Mouse (Mus musculus) heart, postnatal 0 days (tissue): ENCODE data around the gene Vinac1. TPM values are rescaled to one million over a fixed set of nuclear protein-coding genes. Genes with fewer than 3 reads are reported as not detected.

Experiments used
- ATAC-seq: fragments of 200-750 bp; cut with Nextera tagmentation; 2 replicates; pipeline ENCODE4 v1.8.0; 2017; ENCODE audit warnings: low read depth, moderate number of reproducible peaks, moderate library complexity; ENCODE audit not compliant: insufficient read depth
- DNase-seq: peaks from one replicate; pipeline ENCODE4 v3.0.0-alpha.2; 2016; ENCODE audit warnings: low spot score
- H3K27ac ChIP-seq: fragments of 300-500 bp; sonication (generic); 2 replicates; pipeline ENCODE4 v1.5.1; 2014; ENCODE audit warnings: low read depth, mild to moderate bottlenecking
- H3K27me3 ChIP-seq: fragments of 300-500 bp; sonication (generic); 2 replicates; pipeline ENCODE4 v1.6.1; 2014; ENCODE audit warnings: low read length, mixed read lengths; ENCODE audit not compliant: control insufficient read depth, insufficient read depth
- H3K36me3 ChIP-seq: fragments of 300-500 bp; sonication (generic); replicated peaks from 2 replicates; pipeline ENCODE4 v1.6.1; 2014; ENCODE audit warnings: low read length, mixed read lengths; ENCODE audit not compliant: control insufficient read depth, insufficient read depth
- H3K4me1 ChIP-seq: fragments of 300-500 bp; sonication (generic); 2 replicates; pipeline ENCODE4 v1.6.1; 2014; ENCODE audit warnings: antibody characterized with exemption; ENCODE audit not compliant: control insufficient read depth, insufficient read depth
- H3K4me2 ChIP-seq: fragments of 300-500 bp; sonication (generic); 2 replicates; pipeline ENCODE4 v1.6.1; 2014; ENCODE audit warnings: low read depth, mild to moderate bottlenecking, low read length, moderate library complexity
- H3K4me3 ChIP-seq: fragments of 300-500 bp; sonication (generic); 2 replicates; pipeline ENCODE4 v1.5.1; 2014; ENCODE audit warnings: low read depth, low read length
- H3K9ac ChIP-seq: fragments of 300-500 bp; sonication (generic); replicated peaks from 2 replicates; pipeline ENCODE4 v1.6.1; 2014; ENCODE audit warnings: low read depth, low read length, mixed read lengths
- H3K9me3 ChIP-seq: fragments of 300-500 bp; sonication (generic); replicated peaks from 2 replicates; pipeline ENCODE4 v1.6.1; 2016; ENCODE audit warnings: low read length; ENCODE audit not compliant: control insufficient read depth
- CTCF ChIP-seq: IDR thresholded peaks from 2 replicates; pipeline ENCODE4 v1.5.1; 2016; ENCODE audit warnings: antibody characterized with exemption, control low read depth, low read depth
- EP300 ChIP-seq: IDR thresholded peaks from 2 replicates; pipeline ENCODE4 v1.6.1; 2016; ENCODE audit warnings: antibody characterized with exemption, low read depth
- WGBS: fragments of 180-500 bp; shearing (Covaris S2); extraction: QIAGEN DNeasy Blood & Tissue Kit; methylation state at CpG from one replicate; pipeline ENCODE4 v1.1.7; 2014; 5-methylcytosine and 5-hydroxymethylcytosine counted together
- polyA plus RNA-seq: library from polyadenylated mRNA; unstranded; fragments of >200 nt; fragmentation: Nextera tagmentation; extraction: Ambion mirVana; gene quantifications from 2 replicates; pipeline ENCODE4 v1.2.1, GENCODE M21; 2015
- total RNA-seq: library from RNA; depleted of rRNA; stranded (reverse); fragments of >200 nt; gene quantifications from 2 replicates; pipeline ENCODE4 v1.2.3, GENCODE M21; 2014; ENCODE audit warnings: low replicate concordance; rRNA removed

The Vinac1 gene
- total RNA-seq (0.54 TPM in 1 of 2 replicates, not detected in the other), polyA plus RNA-seq (0.03 TPM in 1 of 2 replicates, not detected in the other)

DNA sequence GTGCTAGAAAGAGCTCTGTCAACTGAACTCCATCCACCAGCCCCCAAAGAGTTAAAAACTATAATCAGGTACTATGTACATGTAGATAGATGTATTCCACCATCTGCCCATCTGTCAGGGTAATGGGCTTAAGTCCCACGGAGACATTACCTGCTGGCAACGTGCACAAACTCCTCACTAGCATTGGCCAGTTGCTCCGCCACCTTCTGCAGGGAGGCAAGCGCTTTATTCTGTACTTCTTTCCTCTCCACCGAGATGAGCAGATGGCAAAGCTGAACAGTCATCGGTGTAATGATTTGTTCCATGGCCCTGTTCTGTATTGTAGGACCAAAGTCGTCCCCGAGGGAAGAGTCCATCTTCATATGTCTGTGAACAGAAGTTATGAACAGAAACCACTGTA lies at the start of gene Vinac1:
Gene Vinac1 (minus strand): TSS at position 362 of the 400 bp plus-strand sequence.
- TF ChIP-seq EP300 (no peak), CTCF (no peak)
- Histone ChIP-seq H3K27ac (no peak within 1 kb of the TSS), H3K9ac (no peak within 1 kb of the TSS), H3K4me1 (no peaks in the 10 kb centered on the region), H3K27me3 (no peaks in the 10 kb centered on the region), H3K4me3 (no peak within 1 kb of the TSS), H3K36me3 (no peaks in the 10 kb centered on the region), H3K4me2 (no peak within 1 kb of the TSS), H3K9me3 (no peaks in the 10 kb centered on the region)
- WGBS = 72% methylated on average over 8 of the region's 8 CpGs
- ATAC-seq (no peak), DNase-seq (no peak)

DNA sequence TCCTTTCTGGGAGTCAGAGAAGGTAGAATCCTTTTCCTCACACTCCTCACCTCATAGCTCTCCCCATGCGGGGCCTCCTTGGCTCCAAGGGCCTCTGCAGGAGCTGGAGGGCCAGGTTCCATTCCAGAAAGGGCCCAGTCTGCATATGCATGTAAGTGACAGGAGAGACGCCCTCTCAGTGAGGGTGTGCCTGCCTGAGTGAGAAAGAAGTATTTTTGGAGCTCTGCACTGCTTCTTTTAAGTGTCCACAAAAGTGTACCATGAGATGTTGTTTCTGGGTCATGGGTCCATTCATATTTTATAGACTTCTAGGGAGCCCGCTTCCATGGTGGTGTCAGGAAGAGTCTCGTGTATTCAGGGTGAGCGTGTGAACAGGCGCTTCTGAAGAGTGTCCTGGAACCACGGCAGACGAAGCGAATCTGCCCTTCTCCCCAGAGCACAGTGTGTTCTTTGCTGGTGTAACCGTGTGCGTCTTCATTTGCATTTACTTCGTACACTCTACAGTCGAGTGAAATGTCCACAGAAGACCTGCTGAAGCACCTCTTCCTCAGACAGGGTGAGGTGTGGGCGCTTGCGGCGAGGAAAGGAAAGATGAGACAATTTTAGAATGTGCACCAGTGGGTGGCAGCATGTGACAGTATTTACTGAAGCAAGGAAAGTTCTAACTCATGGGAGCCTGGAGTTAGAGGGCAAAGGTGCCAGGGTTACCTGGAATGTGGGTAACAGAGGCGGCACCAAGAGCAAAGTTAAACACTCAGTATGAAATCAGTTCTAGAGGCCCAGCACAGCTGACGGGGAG lies 46.2 kb upstream of the Vinac1 start:
- H3K36me3 ChIP-seq = peaks cover 19% of the 10 kb centered on the region
- WGBS = 85% methylated on average over 18 of the region's 18 CpGs
- DNase-seq = no peak
- TF ChIP-seq CTCF (no peak), EP300 (no peak)
- H3K9ac ChIP-seq = no peak overlapping the region
- H3K9me3 ChIP-seq = no peaks in the 10 kb centered on the region
- no peaks in the 10 kb centered on the region for H3K4me1 ChIP-seq
- H3K4me2 ChIP-seq = no peak overlapping the region
- H3K27ac ChIP-seq = no peak overlapping the region
- no peak overlapping the region for H3K4me3 ChIP-seq
- no peak for ATAC-seq
- no peaks in the 10 kb centered on the region for H3K27me3 ChIP-seq

- H3K36me3 ChIP-seq = peaks cover 24% of the 10 kb centered on the region
- no peak for DNase-seq
- WGBS = 89% methylated on average over 12 of the region's 12 CpGs
- no peak overlapping the region for H3K4me3 ChIP-seq
- H3K4me1 ChIP-seq = no peaks in the 10 kb centered on the region
- no peak overlapping the region for H3K4me2 ChIP-seq
- H3K9ac ChIP-seq = no peak overlapping the region
- H3K9me3 ChIP-seq = no peaks in the 10 kb centered on the region
- H3K27me3 ChIP-seq = no peaks in the 10 kb centered on the region
- ATAC-seq = no peak
- no peak overlapping the region for H3K27ac ChIP-seq
- TF ChIP-seq EP300 (no peak), CTCF (no peak)
Observed at GRCm38 (mm10) chr2:129092810-129093209, 44.8 kb upstream of the Vinac1 start.

DNA sequence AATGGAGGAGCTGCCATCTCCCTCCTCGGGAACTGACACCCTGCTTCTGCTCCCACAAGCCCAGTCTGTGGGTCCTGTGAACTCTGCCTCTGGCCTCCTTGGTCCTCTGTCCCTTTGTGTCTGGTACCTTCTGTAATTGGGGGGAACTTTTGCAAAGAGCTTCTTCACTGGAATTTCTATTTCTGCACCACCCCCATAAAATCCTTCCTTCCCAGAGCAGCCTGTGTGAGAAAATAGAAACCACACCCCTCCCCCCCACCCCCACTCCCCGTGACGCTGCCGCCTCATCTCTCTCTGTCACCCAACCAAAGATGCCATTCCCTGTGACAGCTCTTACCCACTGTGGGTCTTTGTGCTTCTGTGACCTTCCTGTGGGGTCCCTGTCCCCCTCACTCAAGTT lies 42.4 kb upstream of the Vinac1 start:
- Histone ChIP-seq H3K9me3 (0 out of 2 replicates have a peak, but pooled peaks cover 3% of the 10 kb centered on the region), H3K27me3 (no peaks in the 10 kb centered on the region), H3K4me3 (no peak overlapping the region), H3K4me2 (no peak overlapping the region), H3K9ac (no peak overlapping the region), H3K4me1 (no peaks in the 10 kb centered on the region), H3K27ac (no peak overlapping the region), H3K36me3 (peaks cover 31% of the 10 kb centered on the region)
- 30% methylated on average over 4 of the region's 4 CpGs for WGBS
- DNase-seq = no peak
- ATAC-seq = no peak
- TF ChIP-seq CTCF = no peak
- TF ChIP-seq EP300 = no peak

DNA sequence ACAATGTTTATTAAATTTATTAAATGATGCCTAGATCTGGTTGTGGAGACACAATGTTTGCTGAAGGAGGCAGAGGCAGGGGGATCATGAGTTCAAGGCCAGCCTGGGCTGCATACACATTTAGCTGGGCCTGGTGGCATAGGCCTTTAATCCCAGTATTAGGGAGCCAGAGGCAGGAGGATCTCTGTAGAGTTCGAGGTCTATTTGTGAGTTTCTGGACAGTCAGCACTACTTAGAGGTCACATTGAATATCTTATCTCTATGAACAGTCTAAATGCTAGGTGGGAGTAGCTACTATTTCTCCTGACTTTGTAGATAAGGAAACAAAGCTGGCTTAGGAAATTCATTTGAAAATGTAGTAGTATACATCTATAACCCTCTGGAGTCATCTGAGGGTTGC lies 39.5 kb upstream of the Vinac1 start:
- H3K4me1 ChIP-seq = no peaks in the 10 kb centered on the region
- TF ChIP-seq EP300 (no peak), CTCF (no peak)
- 82% methylated on average over 1 of the region's 1 CpGs for WGBS
- no peak overlapping the region for H3K4me3 ChIP-seq
- no peak for ATAC-seq
- no peak overlapping the region for H3K9ac ChIP-seq
- no peak for DNase-seq
- H3K9me3 ChIP-seq = 0 out of 2 replicates have a peak, but pooled peaks cover 3% of the 10 kb centered on the region
- H3K4me2 ChIP-seq = no peak overlapping the region
- peaks cover 20% of the 10 kb centered on the region for H3K36me3 ChIP-seq
- no peak overlapping the region for H3K27ac ChIP-seq
- H3K27me3 ChIP-seq = no peaks in the 10 kb centered on the region
